Mouse (Mus musculus) CD4-positive, CD25-positive, alpha-beta regulatory T cell, adult 4 months (primary cell): Measurements from ENCODE around the gene Gm20388. TPM values are rescaled to one million over a fixed set of nuclear protein-coding genes. Genes with fewer than 3 reads are reported as not detected.

Source experiments
- ATAC-seq: one replicate; pipeline ENCODE4 v1.8.0; 2017
- polyA plus RNA-seq, 2 experiments: library from polyadenylated mRNA; unstranded; fragments of 100-300 nt; shearing (Covaris generic); gene quantifications; one replicate each; pipeline ENCODE4 v1.2.1; 2017

Gm20388 gene
- polyA plus RNA-seq, 2 experiments from 2014 or later, result 10.7 to 12.8 TPM

DNA sequence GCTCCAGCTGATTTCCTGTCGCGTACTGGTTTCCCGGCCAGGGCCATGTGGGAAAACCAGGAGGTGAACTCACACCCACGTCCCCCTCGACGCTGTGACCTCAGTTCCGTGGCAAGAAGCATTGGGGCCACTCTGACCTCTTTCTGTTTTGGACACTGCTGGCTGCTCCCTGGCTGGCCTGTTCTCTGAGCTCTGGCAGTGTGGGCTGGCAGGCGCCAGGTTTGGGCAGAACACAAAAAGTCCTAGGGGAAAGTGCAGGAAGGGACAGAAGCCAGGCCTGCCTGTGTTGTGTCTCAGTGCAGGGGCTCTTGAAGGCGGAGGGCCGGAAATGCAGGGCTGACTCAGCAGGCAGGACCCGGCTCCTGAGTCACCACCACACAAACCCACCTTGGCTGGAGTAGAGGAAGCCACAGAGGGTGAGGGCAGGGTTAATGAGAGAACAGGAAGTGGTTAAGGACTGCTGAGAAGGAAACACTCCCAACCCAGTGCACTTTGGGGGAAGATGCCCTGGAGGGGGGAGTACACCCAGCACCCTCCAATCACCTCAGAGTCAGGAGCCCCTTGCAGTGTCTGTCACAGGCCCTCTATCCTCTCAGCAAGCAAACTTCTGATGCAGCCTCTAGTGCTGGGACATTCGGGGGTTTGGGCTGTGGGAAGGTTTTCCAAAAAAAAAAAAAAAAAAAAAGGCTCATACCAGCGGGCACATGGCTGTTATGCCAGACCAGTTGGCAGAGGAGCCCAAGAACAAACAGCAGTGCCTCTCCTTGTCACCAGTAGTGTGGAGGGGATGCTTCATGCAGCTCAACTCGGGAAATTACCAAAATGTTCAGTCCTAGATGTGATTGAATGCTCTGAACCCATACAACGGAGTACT lies 1277.1 kb downstream of the Gm20388 start:
- peak; percentile 84 for ATAC-seq

DNA sequence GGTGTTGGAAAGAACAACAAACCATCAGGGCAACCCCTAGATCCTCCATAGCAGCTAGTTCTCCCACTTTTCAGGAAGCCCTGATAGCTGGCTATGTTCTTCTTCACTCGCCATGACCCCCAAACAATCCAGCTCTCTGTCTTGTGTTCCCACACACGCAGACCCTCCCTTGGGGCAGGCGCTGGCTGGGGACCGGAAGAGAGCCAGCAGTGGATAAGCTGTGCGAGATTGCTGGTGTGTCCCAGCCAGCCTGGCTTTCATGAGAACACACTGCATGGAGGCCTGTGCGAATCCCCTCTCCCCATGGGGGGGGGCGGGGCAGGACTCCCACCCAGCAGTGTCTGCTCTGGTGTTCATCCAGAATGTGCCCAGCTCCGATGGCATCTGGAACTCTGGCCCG lies 1278.4 kb downstream of the Gm20388 start:
- ATAC-seq, result no peak

DNA sequence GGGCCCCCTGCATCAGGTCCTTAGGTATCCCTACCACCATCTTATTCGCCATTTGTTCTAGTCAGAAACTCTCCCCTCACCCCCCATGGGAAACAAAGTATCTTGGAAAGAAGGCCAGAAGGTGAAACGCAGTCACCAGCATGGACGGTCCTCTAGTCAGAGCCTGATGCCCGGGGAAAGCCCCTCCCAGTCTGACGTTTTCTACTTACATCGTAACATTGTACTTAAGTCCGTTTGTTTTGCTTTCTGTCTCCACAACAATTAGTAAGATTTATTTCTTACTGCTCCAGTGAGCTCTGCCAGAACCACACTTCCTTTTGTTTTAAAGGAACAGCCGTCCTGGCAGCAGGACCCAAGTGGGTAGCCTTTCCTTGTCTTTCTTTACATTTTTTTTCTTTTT lies 1281.8 kb downstream of the Gm20388 start:
- ATAC-seq, result no peak

DNA sequence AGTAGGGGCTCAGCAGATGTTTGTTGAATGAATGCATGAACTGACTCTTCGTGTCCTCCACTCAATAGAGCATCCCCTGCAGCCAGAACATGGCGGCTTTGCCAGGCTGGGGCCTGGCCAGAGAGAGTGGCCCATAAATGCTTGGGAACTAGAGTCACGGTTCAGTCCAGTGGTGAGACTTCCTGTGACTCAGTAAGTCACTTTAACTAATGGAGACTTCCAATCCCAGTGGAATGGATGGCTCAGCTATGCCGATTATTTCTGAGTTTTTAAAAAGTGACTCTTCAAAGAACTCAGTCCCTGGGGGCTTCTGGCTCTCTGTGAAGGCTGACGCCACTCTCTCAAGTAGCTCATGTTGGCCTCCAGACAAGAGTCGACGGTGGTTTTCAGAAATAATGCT lies 1285.3 kb downstream of the Gm20388 start:
- ATAC-seq, result no peak

DNA sequence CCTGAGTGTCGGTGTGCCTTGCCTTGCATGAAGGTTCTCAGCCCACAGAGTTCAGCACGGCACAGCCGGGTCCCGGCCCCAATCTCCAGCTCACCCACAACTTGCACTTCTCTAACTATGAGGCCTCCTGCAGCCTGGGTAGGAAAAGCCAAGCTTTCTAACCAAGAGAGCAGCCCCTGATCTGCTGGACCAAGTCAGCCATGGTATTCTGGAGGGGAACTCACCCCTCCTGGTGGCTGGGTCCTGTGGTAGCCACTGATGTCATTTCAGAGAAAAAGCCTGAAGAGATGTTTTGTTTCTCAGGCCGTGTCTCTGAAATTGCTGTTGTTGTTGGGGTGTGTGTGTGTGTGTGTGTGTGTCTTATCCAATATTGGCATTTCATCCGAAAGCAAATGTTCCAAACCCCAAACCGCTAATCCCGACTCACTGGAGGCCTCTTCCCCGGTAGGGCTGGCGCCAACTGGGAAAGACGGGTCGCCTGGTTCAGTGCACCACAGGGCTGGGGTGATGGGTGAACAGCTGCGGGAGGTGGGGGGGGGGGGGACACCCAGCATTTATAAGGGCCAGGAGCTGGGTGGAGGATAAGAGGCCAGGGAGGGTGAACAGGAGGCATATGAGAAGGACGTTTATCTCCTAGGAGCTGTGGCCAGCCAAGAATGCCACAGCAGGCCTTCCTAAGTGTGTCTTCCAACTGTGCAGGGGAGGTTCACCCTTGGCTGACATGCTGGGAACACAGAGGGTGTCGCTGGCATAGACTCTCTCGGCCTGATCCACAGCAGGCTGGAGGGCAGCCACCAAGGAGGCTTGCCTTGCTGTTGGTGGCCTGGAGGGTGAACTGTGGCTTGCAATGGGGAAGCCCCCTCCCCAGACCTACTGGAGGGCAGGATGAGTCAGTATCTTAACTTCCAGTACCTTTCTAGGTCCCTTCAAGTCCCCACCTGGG lies 1286.4 kb downstream of the Gm20388 start:
- no peak for ATAC-seq

DNA sequence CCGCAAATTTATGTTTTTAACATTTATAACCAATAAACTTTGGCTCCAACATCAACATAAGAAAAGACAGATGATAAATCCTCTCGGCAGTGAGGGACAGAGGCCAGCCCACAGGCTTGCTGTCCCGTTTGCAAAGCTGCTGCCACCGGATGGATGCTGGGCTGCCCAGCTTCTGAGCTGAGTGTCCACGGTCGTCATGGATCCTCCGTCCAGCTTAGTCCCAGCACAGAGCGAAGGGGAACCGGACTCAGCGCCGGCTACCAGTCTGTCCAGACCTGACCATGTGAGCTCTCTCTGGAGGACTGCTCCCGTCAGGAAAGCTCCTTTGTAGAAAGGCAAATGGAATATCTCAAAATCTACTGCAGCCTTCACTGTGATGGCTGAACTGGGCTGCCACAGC lies 1289.4 kb downstream of the Gm20388 start:
- no peak for ATAC-seq

DNA sequence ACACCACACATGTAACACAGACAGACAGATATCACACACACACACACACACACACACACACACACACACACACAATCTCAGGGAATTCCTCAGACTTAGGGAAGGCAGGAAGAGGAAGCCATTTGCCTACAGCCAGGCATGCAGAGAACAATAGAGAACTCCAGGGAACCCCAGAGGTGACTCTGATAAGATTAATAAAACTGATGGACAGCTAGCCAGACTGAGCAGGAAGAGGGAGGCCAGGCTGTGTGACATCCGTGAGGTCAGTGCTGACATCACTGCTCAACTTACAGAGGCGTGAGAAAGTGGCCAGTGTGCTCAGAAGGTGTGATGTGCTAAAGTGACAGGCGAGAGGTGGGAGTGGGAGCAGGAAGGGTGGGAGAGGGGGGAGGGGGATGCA lies 1290.3 kb downstream of the Gm20388 start:
- ATAC-seq, result no peak

DNA sequence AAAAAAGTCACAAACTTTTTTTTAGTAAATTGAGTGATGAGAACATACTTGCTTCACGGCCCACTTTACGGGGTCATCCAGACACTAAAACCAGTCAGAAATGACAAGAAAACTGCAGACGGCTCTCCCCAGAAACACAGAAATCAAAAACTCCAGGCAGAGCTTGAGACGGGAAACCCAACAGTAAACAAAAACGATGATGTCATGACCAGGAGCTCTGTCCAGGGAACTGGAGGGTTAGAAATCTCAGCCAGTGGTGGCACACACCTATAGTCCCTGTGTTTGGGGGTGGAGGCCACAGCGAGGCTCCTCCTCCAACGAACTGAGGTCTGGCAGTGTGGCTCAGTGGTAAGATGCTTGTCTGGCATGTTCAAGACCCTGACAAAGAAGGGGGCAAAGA lies 1291.0 kb downstream of the Gm20388 start:
- ATAC-seq, result no peak

DNA sequence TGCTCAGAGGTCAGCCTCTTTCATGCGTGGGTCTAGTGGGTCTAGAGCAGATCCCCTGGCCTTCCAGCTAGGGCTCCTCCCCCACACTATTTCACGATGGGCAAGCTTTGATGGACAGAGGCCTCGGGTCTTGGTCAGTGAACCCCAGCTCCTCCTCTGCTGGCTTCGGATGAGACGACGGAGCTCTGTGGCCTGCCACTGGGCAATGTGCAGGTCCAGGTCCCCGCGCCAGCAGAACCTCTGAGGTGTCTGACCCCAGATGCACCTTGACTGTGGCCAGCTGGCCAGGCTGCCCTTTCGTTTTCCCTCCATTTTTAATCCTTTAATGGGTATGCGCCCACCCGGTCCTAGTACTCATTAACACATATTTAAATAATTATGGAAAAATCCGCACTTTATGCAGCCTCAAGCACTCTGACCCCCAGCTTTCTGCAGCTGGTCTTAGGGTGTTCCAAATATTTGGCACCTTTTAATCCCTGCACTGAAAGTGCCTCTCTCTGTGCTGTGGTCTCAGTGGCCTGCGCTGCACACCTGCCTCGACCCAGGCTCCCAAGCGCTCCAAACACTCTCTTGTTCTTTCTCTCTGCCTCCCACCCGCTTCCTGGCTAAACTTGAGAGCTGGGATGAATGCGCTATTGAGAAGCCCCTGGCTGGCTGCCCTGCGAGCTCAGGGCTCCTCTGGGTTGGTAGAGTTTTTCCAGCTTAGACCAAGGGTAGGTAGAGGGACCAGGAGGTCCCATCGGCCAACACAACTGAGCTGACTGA lies 1293.2 kb downstream of the Gm20388 start:
- ATAC-seq, result no peak

DNA sequence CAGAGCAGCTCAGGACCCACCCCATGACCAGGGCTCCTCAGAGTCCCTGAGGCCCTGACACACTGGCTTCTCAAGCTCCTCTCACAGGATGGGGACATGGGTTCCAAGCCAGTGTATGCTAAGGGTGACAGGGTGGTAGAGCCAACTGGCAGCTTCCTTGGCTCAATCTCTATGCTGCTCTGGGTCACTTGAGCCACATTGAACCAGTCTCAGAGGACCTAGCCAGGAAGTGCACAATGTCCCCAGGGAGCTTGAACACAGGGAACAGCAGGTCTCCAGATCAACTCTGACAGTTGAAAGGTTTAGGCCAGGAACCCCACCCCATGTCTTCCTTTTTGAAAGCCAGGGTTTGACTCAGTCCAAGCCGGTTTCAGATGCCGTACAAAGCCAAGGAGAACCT lies 1296.5 kb downstream of the Gm20388 start:
- ATAC-seq, result no peak

DNA sequence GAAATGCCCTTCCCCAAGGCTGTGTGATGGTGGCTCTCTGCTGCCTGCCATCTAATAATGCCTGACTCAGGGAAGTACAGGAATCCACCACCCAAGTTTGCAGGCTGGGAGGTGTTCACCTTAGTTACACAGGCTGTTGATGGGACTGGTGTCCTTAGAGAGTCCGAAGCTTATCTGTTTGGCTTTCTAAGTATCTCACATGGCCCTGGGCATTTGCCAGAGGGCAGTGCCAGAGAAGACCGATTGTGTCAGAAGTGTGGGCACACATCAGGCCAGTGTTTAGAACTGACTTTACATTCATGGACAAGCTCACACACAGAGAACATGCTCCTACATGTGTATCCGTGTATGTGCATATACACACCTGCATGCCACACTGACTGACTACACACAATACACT lies 1300.0 kb downstream of the Gm20388 start:
- no peak for ATAC-seq

DNA sequence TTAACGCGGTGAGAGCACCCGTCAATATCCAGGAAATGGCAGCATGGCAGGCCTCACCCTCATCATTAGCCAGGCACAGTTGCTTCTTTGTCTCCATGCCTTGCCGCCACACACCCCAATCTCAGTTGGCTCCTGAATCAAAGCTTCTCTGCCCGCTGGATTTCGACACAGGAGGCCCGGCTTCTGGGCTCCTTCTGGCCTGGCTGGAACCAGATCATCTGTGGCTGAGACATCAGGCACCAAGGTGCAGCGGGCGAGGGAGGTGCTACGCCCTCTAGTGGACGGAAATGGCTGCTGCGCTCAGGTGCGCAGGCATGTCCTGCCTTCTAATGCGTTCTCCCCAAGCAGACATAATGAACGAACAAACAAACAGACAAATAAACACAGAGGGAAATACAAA lies 1302.6 kb downstream of the Gm20388 start:
- no peak for ATAC-seq

DNA sequence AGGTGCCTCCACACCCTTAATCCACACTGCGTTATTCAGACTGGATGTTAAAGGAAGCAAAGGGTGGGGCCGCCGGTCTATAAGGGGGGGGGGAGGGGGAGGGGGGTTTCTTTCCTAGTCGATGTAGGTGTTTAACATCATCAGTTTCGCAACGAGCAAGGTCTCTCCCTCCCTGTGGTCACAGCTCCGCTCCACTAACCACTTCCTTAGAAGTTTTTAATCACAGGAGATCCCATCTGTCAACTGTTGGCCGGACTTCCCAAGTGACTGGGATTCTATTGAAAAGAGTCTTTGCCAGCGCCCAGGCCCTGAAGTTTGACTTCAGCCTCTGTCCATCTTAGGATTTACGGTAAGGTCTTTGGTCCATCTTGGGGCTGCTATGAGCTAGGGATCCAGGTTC lies 1303.0 kb downstream of the Gm20388 start:
- ATAC-seq, result no peak

DNA sequence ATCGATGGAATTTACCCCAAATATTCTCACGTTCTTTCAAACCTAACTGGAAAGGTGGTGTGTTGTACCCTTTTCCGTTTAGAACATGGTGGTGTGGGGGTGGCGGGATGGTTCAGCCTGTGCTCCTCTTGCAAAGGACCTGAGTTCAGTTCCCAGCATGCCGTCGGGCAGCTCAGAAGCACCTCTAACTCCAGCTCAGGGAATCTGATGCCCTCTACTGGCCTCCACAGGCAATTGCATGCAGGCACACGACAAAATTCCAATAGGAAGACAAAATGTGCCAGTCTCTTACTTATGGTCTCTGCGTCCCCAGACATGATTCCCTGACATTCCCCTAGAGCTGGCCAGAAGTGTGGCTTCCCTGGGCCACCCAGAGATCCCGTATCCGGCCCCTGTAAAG lies 1304.3 kb downstream of the Gm20388 start:
- ATAC-seq, result no peak

DNA sequence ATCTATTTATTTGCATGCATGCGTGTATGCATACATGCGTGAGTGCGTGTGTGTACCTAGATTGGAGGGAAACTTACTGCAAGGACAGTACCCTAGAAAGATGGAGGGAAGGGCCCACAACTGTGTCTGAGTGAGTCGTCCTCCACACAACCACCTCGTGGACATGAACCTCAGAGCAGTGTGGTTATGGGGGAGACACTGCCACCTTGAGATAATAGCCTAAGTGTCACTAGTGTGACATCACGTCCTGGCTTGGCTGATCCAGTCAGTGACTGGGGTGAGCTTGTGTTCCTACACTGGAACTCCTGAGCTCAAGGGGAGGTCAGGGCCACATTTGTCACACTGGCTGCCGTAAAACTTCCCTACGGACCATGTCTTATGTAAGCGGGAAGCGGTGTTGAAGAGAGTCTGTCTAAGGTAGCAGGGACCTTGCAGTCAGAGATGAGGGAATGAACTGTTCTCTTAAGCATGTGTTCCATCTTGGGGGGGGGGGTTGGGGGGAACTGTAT lies 1305.9 kb downstream of the Gm20388 start:
- ATAC-seq, result no peak

DNA sequence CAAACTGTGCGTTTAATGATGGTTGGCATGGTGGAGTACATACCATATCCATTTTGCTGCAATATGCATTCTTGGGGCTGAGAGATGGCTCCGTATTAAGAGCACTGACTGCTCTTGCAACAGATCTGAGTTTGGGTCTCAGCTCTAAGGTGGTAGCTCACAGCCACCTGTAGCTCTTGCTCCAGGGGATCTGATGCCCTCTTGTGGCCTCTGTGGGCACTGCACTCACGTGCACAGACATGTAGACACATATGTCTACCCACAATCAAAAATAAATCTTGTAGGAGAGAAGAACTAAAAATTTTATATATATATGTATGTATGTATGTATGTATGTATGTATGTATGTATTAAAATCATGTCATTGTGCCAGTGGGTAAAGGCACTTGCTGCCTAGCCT lies 1307.8 kb downstream of the Gm20388 start:
- ATAC-seq, result no peak

DNA sequence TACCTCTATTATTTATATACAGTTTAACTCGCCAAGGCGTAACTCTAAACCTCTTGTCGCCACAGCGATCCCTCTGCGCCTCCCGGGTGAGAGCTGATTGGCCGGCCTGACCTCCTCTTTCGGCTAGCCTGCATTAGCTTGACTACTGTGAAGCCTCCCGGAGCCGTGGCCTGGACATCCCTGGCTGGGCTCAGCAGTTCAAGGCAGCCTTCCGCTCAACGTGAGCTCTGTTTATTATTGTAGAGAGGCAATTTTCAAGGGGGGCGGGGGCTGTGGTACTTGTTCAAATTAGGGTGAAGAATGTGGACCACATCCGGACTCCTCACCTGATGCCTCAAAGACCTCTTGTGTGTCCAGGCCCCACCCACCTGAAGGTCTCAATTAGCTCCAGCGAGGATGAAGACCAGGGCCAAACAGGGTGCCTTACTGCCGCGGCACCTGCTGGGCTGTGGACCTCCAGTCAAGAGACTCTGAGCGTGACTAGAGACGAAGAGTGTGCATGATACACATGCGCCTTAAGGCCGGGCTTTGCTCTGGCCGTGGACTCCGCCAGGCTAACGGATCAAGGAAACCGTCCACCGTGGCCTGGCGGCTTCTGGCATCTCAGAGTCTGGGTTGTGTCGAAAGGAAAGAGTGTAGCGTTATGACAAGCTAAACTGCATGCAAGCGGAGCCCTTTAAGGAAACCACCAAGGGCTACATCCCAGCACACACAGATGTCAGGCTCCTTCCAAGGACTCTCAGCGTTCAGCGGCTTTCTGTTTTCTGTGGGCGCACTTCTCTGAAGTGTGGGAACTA lies 1309.7 kb downstream of the Gm20388 start:
- ATAC-seq, result no peak

DNA sequence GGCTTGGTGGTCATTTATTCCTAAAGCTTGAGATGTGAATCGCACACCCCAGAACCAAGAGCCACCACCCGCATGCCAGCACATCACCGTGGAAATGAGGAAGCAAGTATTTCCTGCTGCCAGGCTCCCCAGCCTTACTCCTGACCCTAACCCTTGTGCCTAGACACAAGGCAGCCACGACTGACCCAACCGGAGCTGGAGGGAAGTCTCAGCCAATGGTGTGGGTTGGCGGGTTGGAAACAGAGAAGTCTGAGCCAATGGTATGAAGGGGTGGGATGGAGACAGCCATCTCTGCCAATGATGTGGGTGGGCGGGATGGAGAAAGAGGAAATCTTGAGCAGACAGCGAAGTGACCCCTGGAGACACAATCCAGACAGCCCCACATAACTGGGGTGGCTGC lies 1314.1 kb downstream of the Gm20388 start:
- ATAC-seq, result no peak

DNA sequence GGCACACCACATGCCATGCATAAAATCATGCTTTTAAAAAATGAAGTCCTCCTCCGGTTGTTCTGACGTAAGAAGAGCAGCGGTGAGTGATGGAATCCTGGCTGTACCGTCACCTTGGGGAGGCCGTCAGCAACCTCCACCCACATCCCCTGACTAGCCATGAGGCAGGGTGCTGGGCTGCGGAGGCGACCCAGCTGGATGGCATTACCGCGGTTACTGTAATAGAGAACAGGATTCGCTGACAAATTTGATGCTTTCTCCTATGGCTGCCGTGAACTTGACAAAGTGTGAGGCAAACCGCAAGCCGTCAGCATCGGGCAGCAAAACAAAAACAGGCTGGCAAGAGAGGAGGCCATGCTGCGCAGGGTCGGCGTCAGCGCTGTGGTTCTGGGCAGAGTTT lies 1317.1 kb downstream of the Gm20388 start:
- no peak for ATAC-seq

DNA sequence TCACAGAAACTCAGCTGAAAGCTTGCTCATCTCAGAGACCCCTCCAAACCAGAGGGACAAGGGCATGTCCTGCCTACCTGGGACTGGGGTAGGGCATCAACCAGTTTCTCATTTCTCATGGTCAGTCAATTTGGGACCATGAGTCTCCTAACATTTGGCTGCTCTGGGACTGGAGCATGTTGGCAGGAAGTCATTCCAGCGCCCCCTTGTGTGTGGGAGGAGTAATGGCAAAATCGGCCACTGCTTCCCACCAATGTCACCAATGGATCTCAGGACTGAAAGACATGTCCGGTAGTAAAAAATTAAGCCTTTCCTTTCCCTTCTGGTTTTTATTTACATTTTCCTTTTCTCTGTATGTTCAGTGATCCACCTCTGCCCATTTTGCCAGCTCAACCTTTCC lies 1318.3 kb downstream of the Gm20388 start:
- ATAC-seq, result no peak

DNA sequence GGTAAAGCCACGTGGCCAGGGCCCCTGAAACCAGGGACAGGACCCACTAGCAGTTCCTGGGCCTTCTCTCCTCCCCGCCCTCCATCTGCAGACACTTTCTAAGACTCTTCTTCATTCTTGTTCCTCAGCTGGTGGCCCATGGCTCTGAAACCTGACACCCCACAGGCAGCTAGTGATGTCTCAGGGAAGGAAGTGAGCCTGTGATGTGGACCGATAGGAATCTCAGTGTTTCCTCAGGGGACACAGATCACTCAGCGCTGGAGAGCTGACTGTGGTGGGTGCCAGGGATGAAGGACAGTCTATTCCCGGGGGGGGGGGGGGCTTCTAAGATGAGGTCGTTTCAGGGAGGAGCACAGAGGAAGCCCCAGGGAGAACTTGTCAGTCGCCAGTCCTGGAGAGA lies 1318.9 kb downstream of the Gm20388 start:
- ATAC-seq, result no peak

DNA sequence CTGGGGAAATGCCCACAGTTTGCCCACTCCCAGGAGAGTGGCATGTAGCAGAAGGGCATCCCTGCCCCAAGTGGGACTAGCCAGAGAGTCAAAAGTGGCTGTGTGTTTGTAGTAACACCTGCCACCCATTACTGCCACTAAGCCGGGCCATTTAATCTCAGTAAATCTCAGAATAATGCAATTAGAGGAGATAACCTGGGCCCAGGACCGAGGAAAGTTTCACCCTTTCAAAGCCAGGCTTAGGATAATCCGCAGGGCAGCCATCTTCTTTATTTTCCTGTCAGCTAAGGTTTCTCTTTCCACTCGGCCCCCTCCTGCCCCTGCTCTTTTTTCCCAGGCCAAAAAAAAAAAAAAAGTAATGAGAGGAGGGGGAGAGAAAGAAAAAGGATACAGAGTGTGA lies 1322.6 kb downstream of the Gm20388 start:
- no peak for ATAC-seq
